Mouse (Mus musculus) ES-E14 (cell line): ENCODE measurements at regions not wholly inside any gene's neighbourhood (a gene's known extent, or its start where the extent isn't known, plus 50 kb on each side); places are given as distances from the start of the nearest gene placed in this dataset.

Experiments used
- HCFC1 ChIP-seq: IDR thresholded peaks from 2 replicates; pipeline ENCODE4 v1.6.1; 2012; ENCODE audit warnings: low read length, inconsistent platforms, borderline replicate concordance; ENCODE audit not compliant: insufficient read depth
- MAFK ChIP-seq: IDR thresholded peaks from 2 replicates; pipeline ENCODE4 v1.6.1; 2014; ENCODE audit warnings: mild to moderate bottlenecking, low read depth, low read length, inconsistent platforms; ENCODE audit not compliant: insufficient read depth
- ZC3H11A ChIP-seq: IDR thresholded peaks from 2 replicates; pipeline ENCODE4 v1.6.1; 2012; ENCODE audit warnings: low read depth, mild to moderate bottlenecking, inconsistent platforms, low read length, borderline replicate concordance
- ZNF384 ChIP-seq: IDR thresholded peaks from 2 replicates; pipeline ENCODE4 v1.6.1; 2012; ENCODE audit warnings: low read depth, low read length, inconsistent platforms

DNA sequence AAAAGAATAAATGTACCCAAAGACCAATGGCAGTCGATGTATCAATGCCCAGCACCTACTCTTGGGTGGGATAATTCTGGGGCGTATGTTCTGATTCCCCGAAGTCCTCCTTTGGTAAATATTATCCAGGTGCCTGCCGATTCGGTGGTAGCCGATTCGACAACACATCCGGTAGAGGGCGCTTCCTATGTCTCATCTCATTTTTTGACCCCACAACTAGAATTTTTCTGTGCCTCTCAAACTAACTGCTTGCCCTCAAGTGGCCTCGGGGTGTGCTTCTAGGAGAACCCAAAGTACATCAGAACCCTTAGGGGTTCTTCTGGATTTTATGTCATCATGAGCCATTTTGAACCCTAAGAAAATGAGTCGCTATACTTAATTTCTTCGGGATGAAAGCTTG is 72.3 kb upstream of the Arid5b start:
- TF ChIP-seq HCFC1 (no peak), ZC3H11A (no peak), ZNF384 (no peak), MAFK (no peak)
